Mouse (Mus musculus): ENCODE measurements around the gene Shq1.

DNA sequence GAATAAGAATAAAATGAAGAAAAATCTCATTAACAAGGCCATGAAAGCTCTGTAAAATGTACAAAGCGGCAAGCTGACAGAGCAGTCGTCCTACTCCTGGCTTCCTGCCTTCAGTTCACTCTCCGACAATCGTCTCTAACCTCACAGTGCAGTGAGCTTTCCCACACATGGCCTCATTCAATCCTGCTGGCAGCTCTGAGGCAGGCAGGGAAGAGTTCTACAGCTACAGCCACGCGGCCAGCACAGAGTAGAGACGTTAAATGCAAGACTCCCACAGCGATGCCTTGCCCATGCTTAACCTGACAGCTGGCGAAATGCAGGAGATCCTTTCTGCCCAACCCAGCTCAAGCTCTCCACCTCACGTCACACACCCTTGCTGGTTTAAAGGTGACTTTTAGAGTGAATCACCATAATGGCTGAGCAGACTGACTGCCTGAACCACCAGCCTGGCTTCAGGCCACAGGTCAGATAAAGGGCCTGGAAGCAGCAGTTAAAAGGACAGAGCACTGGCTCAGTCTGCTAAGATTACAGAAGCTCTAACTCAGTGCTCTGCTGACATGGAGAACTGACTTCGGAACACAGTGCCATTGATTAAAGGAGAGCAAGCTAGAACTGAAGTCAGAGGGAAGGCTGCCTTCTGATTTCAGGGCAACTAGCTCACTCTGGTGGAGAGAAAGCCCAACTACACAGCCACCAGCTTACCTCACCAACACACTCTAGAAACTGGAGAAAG is 25.3 kb downstream of the Shq1 start:
- TF ChIP-seq GATA1 (IDR thresholded peaks at IDR 0.05; ENCODE audit: low read length) (no peak), TAL1 (IDR thresholded peaks at IDR 0.05; ENCODE audit: low read length) (no peak)

Data from erythroblast, embryonic 14.5 days (primary cell).